Mouse (Mus musculus) adipocyte (in vitro differentiated cells): ENCODE data around the gene Tmsb15a.
A peak's percentile ranks its signal among the peaks of the same experiment; 100 is the strongest.
"Not testable (repeated sequence)": the region's sequence is repeated elsewhere in the genome, so short reads cannot be mapped to it uniquely, and the experiment has no call there.

ENCODE experiments used
- DNase-seq: peaks from one replicate; pipeline ENCODE4 v3.0.0-alpha.2; 2016; ENCODE audit warnings: low spot score

Tmsb15a gene

DNA sequence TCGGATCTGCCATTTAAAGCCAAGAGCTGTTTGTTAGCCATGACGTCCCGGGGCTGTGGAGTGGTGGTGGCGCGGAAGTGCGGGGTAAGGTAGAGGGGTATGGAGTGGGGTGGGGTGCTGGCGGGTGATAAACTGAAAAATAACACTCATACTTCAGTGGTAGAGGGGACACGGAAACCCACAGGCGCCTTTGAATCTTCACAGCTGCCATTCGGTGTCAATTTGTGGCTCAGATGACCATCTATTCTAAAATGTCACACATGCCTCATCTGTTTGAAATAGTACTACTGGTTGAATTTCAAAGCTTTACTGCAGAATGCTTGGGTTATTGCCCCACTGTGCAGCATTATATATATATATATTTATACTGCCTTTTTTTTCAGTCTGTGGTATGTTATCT, at the start of gene Tmsb15a:
Gene Tmsb15a (minus strand): TSS at position 101 of the 400 bp plus-strand sequence.
- DNase-seq = no peak

DNA sequence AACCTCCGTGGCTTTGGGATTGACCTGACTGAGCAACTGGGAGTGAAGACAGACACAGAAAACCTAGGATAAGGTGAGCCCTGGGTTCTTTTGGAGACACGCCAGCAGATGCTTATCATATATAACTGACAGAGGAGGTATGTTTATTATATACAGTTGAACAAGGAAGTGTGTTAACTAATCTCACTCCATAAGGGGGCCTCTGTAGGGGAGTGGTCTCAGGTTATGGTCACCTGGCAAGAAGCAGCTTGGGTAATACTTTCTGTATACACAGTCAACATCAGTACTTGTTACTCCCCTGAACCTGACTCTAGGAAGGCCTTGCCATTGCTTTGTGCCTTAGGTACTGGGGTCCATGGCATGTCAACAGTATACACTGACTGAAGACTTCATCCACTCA, 43.5 kb upstream of the Tmsb15a start:
- no peak for DNase-seq

DNA sequence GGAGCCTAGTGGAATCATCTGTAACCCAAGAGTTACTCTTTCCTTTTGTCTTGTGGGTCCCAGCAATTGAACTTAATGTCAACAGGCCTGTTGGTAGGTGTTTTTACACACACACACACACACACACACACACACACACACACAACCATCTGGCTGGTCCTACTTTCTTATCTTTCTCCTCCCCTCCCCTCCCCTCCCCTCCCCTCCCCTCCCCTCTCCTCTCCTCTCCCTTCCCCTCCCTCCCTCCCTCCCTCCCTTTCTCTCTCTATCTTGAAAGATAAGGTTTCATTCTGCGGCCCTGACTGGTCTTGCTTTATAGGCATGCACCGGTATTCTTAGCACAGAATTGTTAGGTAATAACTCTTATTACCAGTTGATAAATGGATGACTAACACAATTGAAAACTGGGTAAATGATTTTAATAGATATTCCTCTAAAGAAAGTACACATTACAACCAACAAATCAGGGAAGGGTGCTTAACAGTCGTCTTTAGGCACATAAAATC, 43.0 kb upstream of the Tmsb15a start:
- no peak for DNase-seq

DNA sequence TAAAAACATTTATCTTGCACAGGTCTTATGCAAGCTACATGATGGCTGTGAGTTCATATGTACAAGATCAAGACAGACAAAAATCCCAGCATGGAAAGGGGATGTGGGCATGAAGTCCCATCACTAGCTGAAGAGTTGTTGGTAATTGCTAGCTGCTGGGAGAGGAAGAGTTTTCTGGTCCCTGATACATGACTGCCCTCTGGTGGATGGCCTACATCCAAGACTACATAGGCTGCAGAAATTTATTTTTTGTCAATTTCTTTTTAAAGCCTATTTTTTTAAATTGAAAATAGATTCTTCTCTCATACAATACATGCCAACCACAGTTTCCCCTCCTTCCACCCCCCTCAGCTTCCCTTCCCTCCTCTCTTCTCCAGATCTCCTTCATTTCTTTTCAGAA, 36.6 kb upstream of the Tmsb15a start:
- DNase-seq = peak; percentile 56

DNA sequence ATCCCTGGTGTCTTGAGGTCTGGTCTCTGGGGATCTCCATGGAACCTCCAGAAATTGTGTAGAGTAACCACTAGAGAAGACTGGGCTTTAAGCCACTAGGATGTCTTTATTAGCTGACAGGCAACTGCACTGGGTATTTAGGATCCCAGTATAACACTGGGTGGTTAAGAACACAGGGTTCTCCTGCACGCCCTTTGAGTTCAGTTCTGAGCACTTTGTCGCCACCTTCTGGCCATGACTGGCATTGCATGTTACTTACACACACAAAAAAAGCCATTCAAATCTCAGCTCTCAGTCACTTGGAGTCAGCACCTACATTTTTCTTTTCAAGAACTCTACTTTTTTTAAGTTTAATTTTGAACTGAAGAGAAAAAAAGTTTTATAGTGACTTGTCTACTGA, 27.8 kb upstream of the Tmsb15a start:
- DNase-seq = peak; percentile 80

DNA sequence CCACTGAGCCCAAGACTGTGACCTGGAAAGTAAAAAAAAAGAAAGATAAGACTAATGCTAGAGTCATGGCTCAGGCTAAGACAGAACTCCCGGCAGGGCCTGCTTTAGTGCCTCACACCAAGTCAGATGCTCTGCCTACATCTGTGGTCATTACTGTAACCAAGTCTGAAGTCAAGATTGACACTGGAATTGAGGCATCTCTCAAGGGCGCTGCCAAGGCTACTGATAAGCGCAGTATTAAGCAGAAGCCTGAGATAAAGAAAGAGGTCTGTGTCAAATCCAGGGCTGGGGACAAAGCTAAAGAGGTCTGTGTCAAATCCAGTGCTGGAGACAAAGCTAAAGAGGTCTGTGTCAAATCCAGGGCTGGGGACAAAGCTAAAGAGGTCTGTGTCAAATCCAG, 20.3 kb upstream of the Tmsb15a start:
- DNase-seq = not testable (repeated sequence)

DNA sequence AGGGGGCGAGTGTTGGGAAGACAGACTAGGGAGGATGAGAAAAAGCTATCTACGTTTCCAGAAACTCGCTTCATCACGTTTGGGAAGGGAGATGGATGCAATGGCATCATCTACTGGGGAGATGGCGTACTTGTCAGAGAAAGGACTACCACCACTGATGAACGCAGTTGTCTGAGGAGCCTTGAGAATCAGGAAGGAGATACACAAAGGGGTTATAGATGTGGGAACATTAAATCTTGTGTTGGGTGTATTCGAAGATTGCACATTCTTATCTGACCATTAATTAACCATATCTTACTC, 17.9 kb upstream of the Tmsb15a start:
- no peak for DNase-seq

DNA sequence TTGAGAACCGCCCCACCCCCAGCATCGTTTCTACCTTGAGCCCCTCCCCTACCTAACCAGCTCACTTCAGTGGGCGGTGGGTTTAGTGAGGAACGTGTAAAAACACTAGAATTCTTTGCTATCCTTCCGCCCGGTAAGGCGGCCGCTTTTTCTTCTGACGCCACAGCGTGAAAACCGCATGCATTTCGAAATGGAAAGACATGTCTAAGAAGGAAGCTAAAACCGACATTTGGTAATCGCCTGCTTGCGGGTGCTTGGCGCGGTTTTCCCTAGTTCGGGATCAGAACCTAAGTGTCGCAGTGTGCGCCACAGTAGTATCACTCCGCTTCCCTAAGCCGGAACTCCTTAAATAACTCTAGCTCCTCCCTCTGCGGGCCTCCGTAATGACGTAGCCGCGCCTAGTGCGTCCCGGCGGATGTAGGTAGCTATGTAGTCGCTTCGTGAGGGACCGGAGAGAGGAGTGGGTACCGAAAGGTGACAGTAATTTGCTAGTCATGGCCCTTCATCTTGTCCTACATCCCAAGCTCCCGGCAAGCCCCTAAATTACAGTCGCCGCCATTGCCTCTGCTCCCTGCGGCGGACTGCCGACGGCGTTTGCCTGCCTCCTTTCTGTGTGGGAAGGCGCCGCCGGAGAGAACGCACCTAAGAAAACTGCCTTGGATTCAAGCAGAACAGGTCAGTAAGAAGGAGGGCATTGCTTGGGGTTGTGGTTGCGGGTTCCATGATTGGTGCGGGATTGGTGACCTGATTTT, 17.4 kb upstream of the Tmsb15a start, which contains the start of the genes Armcx5 and Gprasp1:
Gene Armcx5 (plus strand): TSS at position 430 of the 752 bp plus-strand sequence.
Gene Gprasp1 (plus strand): TSS at position 430 of the 752 bp plus-strand sequence.
- DNase-seq = peak; percentile 89

DNA sequence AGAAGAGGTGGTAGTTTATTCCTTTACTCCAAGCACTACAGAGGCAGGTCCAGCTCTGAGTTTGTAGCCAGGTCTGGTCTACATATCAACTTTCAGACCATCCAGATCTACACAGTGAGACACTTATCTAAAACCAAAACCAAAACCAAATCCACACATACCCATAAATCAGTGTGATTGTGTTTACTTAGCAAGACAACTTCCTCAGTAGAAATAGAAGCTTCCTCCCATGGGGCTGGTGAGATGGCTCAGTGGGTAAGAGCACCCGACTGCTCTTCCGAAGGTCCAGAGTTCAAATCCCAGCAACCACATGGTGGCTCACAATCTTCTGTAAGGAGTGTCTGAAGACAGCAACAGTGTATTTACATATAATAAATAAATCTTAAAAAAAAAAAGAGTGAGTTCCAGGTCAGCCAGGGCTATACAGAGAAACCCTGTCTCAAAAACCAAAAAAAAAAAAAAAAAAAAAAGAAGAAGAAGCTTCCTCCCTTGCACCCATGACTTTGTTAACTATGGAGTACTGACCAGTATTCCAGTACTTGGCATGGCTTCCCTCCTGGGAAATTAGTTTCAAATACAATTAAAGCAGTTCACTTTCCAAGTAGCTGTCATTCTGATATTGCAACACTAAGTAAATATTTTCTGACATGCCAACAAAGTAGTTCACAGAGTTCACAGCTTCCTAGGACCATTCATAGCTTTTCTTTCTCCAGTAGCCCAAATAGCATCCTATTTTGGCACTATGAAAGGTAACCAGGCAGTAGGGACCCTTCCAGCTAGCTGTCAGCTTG, 13.9 kb upstream of the Tmsb15a start:
- peak; percentile 52 for DNase-seq

DNA sequence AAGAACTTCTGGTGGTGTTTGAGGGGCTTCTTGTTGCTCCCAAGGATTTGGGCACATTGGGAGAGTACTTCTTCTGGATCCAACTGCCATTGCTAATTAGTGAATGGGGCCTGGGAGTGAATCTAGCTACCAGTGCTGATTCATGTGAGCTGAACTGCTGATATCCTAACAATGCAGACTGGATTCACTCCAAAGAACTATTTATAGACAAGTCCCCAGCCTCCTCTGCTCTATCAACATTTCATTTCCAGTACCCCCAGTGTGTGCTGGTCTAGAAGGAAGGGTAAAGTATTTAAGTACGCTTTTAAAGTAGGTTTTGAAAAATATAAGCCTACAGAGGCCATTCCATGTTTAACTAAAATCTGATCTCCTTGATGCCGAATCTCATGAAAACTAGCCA, 12.2 kb downstream of the Tmsb15a start:
- no peak for DNase-seq

DNA sequence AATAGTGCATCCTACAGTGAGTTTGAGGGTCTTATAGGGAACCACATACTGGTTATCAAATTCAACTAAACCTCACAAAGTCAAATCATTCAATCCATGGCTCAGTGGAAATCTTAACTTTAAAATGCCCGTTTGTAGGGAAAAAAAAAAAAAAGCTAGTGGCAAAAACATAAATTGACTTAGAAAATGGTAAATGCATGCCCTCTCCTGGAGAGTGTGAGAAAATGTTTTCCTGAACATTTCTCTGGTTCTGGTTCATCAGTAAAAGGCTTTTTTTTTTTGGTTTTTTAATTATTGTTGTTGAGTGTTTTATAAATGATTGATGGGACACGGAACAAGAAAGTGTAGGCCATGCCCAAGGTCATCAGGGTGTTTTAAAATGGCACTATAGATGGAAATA, 20.7 kb downstream of the Tmsb15a start:
- DNase-seq = peak; percentile 6

DNA sequence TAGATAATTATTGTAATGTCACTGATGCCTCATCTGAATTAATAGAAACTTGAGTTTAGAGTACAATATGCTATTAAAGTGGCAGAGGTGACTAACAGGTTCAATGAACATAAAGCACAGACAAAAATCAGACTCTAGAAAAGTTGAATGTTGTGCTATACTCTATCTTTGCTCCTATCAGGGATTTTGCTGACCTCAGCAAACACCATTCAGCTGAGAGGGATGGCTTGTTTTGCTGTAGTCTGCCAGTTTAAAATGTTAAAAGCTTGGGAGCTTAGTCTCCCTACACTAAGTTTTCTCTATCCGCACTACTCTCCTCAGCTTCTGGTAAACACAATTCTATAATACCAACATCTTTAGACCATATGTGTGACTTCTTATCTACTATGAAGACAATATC, 21.9 kb downstream of the Tmsb15a start:
- DNase-seq = no peak

DNA sequence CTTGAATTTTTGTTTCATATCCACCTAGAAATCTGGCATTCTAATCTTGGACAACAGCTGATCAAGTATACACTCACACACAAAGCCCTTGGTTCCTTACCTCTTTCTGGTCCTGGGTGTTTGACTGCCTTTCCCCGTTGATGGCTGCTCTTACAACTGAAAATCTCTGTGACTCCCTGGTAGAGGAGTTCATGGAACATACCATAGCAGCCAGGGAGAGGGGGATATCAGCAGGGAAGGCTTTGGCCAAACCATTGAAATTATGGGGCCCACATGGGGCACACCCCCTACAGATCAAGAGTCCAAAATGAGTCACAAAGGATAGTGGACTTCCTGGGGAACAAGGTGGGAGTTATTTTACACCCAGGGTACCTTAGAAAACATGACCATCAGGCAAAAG, 31.4 kb downstream of the Tmsb15a start, which contains the start of gene Tcp11x2:
Gene Tcp11x2 (minus strand): TSS at position 158 of the 400 bp plus-strand sequence.
- DNase-seq = no peak

DNA sequence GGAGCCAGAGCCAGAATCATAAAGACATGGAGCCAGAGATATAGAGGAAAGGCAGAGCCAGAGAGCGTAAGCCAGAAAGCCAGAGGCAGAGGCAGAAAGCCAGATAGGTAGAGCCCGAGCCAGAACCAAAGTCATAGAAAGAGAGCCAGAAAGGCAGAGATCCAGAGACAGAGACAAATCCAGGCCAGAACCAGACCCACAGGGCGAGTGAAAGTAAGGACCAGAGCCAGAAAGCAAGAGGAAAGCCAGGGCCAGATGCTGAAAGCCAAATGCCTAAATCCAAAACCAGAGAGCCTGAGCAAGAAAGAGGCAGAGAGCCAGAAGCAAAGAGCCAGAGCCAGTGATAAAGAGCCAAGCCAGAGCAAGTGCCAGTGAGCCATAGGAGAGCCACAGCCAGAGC, 37.3 kb downstream of the Tmsb15a start:
- no peak for DNase-seq

DNA sequence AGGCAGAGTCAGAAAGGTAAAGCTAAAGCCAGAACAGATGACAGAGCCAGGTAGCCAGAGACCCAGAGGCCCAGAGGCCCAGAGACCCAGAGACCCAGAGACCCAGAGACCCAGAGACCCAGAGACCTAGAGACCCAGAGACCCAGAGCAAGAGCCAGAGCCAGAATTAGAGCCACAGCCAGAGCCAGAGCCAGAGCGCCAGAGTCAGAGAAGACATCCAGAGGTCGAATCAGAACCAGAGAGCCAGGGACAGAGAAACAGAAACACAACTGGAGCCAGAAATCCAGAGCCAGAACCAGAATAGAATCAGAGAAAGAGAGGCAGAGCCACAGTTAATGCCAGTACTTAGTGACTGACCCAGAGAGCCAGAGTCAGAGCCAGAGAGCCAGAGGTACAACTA, 43.2 kb downstream of the Tmsb15a start:
- DNase-seq = no peak
